Mouse (Mus musculus): ENCODE data around the gene Gse1. TPM values are rescaled to one million over a fixed set of nuclear protein-coding genes. Genes with fewer than 3 reads are reported as not detected.

Gse1 gene
- polyA plus RNA-seq, 1 experiment from 2014 or later = 23.9 TPM

DNA sequence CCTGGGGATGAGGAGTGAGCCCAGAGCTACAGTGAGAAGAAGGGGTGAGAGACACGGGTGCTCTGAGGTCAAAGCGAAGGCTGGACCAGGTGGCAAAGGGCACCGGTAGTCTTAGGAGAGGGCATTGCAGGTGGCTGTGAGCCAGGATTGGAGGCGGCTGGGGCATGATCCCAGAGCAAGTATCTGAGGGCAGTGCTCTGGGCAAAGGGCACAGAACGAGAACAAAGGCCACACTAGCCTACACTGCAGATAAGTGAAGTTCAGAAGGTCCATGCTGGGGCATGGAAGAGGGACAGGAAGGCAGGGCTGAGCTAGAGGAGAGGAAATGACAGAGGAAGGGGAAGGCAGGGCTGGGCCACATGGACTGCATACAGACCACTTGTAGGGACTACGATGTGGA is 213.4 kb downstream of the Gse1 start:
- Histone ChIP-seq H3K27me3 (ENCODE audit: control insufficient read depth, insufficient read depth, low read length) (no peaks in the 10 kb centered on the region), H3K27ac (peak overlapping the region; percentile 28; the same call in 1 of the 2 replicates), H3K36me3 (replicated peaks; ENCODE audit: control insufficient read depth, insufficient read depth) (no peaks in the 10 kb centered on the region), H3K4me2 (replicated peaks) (no peak overlapping the region), H3K9me3 (ENCODE audit: control insufficient read depth, low read length) (no peaks in the 10 kb centered on the region), H3K9ac (0 out of 2 replicates have a peak overlapping the region, but pooled peaks have one; percentile 29), H3K4me1 (replicated peaks; ENCODE audit: control insufficient read depth, insufficient read depth, low read length) (peaks cover 46% of the 10 kb centered on the region), H3K4me3 (replicated peaks; ENCODE audit: low read length) (no peak overlapping the region)
- WGBS = 81% methylated on average over 6 of the region's 6 CpGs
- DNase-seq (ENCODE audit: low spot score) = no peak
- ATAC-seq (ENCODE audit: low FRiP score) = no peak

DNA sequence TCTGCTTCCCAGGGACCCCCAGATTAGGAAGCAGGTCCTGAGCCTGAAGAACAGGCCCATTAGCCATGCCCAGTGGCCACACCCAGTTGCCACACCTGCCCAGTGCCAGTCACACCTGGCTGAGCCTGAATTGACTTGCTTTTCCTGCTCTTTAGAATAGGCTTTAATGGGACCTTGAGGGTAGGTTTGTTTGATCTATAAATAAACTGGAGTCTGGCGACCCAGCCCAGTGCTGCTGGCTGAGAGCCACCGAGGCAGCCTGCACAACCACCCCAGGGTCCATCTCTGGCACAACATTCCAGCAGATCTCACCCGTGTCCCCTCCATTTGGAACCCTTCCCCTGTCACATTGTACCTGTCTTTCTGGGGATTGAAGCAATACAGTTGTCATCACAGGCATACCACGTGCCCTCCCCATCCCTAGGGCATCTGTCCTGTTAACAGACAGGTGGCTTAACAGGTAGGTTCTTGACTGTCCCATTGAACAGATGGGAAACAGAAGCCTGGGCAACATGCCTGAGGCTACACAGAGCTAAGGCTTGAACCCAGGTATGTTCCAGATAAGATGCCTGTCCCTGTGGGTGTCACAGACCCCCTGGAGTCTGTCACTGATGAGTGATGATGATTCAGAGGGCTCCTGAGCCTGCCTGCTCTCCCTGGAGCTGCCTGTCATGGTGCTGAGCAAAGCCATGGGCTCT is 214.2 kb downstream of the Gse1 start:
- Histone ChIP-seq H3K36me3 (replicated peaks; ENCODE audit: control insufficient read depth, insufficient read depth) (no peaks in the 10 kb centered on the region), H3K9me3 (ENCODE audit: control insufficient read depth, low read length) (no peaks in the 10 kb centered on the region), H3K27me3 (ENCODE audit: control insufficient read depth, insufficient read depth, low read length) (no peaks in the 10 kb centered on the region), H3K27ac (no peak overlapping the region), H3K4me2 (replicated peaks) (no peak overlapping the region), H3K9ac (no peak overlapping the region), H3K4me3 (replicated peaks; ENCODE audit: low read length) (no peak overlapping the region), H3K4me1 (replicated peaks; ENCODE audit: control insufficient read depth, insufficient read depth, low read length) (peaks cover 48% of the 10 kb centered on the region)
- 51% methylated on average over 4 of the region's 4 CpGs for WGBS
- DNase-seq (ENCODE audit: low spot score) (no peak), ATAC-seq (ENCODE audit: low FRiP score) (no peak)

DNA sequence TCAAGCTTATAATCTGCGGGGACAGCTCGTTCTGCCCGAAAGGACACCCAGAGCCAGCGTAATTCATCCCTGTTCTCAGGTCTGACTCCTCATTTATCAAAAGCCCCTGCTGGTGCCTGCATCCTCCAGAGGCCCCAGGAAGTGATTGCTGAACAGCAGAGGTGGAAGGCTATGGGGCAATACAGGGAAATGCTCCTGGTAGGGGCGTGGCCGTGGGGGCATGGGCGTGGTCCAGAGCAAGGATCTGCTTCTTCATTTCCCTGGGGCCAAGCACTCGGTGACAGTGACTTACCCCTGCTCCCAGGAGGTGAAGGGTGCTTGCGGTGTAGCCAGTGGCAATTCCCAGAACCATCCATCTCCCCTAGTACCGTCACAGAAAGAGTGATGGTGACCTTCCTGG is 217.0 kb downstream of the Gse1 start:
- Histone ChIP-seq H3K4me3 (replicated peaks; ENCODE audit: low read length) (no peak overlapping the region), H3K27ac (no peak overlapping the region), H3K27me3 (ENCODE audit: control insufficient read depth, insufficient read depth, low read length) (no peaks in the 10 kb centered on the region), H3K9me3 (ENCODE audit: control insufficient read depth, low read length) (no peaks in the 10 kb centered on the region), H3K36me3 (replicated peaks; ENCODE audit: control insufficient read depth, insufficient read depth) (no peaks in the 10 kb centered on the region), H3K9ac (no peak overlapping the region), H3K4me1 (replicated peaks; ENCODE audit: control insufficient read depth, insufficient read depth, low read length) (peaks cover 46% of the 10 kb centered on the region), H3K4me2 (replicated peaks) (no peak overlapping the region)
- 50% methylated on average over 10 of the region's 10 CpGs for WGBS
- ATAC-seq (ENCODE audit: low FRiP score) (no peak), DNase-seq (ENCODE audit: low spot score) (no peak)

DNA sequence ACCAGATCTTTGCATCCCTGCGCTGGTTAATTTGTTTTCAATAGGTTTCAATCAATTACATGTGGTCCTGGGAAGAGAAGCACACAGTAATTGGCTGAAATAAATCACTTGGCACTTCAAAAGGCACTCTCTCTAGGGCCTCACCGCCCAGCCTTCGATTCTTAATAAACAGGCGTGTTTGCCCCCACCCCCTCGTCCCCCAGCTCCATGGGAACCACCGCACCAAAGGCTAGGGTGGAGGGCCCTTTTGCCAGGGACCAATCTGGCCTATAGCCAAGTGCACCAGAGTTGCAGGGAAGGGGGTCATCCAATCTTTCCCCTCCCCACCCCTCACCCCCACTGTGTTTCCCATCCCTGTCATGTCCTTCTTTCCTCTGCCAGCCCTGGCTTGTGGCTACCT is 219.9 kb downstream of the Gse1 start:
- 16% methylated on average over 6 of the region's 6 CpGs for WGBS
- Histone ChIP-seq H3K4me2 (replicated peaks) (no peak overlapping the region), H3K9me3 (ENCODE audit: control insufficient read depth, low read length) (no peaks in the 10 kb centered on the region), H3K9ac (no peak overlapping the region), H3K4me3 (replicated peaks; ENCODE audit: low read length) (no peak overlapping the region), H3K27me3 (ENCODE audit: control insufficient read depth, insufficient read depth, low read length) (no peaks in the 10 kb centered on the region), H3K36me3 (replicated peaks; ENCODE audit: control insufficient read depth, insufficient read depth) (no peaks in the 10 kb centered on the region), H3K27ac (peak overlapping the region; percentile 4), H3K4me1 (replicated peaks; ENCODE audit: control insufficient read depth, insufficient read depth, low read length) (peaks cover 36% of the 10 kb centered on the region)
- no peak for DNase-seq (ENCODE audit: low spot score)
- no peak for ATAC-seq (ENCODE audit: low FRiP score)

DNA sequence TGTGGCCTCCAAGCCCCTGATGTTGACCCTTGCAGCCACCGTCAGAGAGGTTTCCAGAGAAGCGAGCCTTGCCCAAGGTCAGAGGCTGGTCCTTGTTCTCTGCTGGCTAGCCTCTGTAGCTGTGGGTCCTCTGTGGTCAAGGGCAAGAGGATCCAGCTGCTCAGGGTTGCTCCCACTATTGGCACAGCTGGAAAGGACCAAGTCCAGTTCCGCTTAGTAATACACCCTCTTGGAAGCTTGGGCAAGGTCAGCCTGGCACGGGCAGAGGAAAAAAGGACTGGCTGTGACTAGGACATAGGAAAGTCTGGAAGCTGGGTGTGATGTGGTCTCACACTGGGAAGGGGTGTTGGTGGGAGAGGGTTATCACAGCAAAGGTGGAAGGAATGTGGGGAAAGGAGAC is 220.9 kb downstream of the Gse1 start:
- H3K4me1 ChIP-seq (replicated peaks; ENCODE audit: control insufficient read depth, insufficient read depth, low read length) = peaks cover 42% of the 10 kb centered on the region
- no peaks in the 10 kb centered on the region for H3K27me3 ChIP-seq (ENCODE audit: control insufficient read depth, insufficient read depth, low read length)
- no peak for DNase-seq (ENCODE audit: low spot score)
- no peak overlapping the region for H3K4me3 ChIP-seq (replicated peaks; ENCODE audit: low read length)
- no peak overlapping the region for H3K4me2 ChIP-seq (replicated peaks)
- no peak overlapping the region for H3K9ac ChIP-seq
- no peaks in the 10 kb centered on the region for H3K36me3 ChIP-seq (replicated peaks; ENCODE audit: control insufficient read depth, insufficient read depth)
- H3K9me3 ChIP-seq (ENCODE audit: control insufficient read depth, low read length) = no peaks in the 10 kb centered on the region
- 70% methylated on average over 4 of the region's 4 CpGs for WGBS
- H3K27ac ChIP-seq = peak overlapping the region; percentile 62; the same call in 1 of the 2 replicates
- no peak for ATAC-seq (ENCODE audit: low FRiP score)

DNA sequence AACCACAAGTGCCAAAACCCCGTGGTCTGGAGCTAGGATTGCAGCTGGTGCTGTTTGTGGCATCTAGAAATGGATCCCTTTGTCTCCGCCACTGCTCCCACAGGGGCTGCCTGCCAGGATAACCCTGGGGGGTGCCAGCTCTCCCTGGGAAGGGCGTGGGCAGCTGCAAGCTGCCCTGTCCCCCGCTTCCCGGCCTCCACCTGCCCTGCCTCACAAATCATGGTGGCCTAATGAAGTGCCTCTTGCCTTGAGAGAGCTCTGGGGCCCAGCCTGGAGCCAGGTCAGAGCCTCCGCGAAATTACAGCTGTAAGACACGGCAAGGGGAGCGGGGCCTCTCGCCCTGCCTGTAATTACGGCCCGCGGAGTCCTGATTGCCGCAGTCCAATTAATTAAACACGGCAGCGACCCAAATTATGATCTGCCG is 221.4 kb downstream of the Gse1 start:
- peak; percentile 31; the same call in 1 of the 2 replicates for ATAC-seq (ENCODE audit: low FRiP score)
- Histone ChIP-seq H3K27ac (peak overlapping the region; percentile 62), H3K9ac (peak overlapping the region; percentile 34; the same call in 1 of the 2 replicates), H3K4me2 (replicated peaks) (no peak overlapping the region; the same call in 1 of the 2 replicates), H3K4me1 (replicated peaks; ENCODE audit: control insufficient read depth, insufficient read depth, low read length) (peaks cover 46% of the 10 kb centered on the region), H3K4me3 (replicated peaks; ENCODE audit: low read length) (no peak overlapping the region), H3K36me3 (replicated peaks; ENCODE audit: control insufficient read depth, insufficient read depth) (no peaks in the 10 kb centered on the region), H3K9me3 (ENCODE audit: control insufficient read depth, low read length) (no peaks in the 10 kb centered on the region), H3K27me3 (ENCODE audit: control insufficient read depth, insufficient read depth, low read length) (no peaks in the 10 kb centered on the region)
- WGBS = 8% methylated on average over 17 of the region's 17 CpGs
- DNase-seq (ENCODE audit: low spot score) = no peak

DNA sequence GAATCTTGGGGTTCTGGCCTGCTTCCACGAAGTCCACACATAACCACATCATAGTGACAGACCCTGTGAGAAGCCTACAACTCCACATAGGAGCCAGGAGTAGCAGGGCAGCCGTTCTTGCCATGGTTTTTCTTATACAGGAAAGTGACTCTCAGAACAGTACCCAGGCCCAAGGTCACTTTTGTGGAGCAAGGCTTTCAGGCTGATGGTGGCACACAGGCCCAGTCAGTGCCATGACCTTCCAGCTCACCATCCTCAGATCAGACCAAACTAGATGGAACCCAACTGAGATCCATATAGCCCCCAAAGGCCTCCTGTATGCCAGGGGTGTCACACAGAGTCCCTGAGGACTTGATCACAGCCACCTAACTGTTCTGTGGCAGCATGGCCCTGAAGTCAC is 223.9 kb downstream of the Gse1 start:
- H3K4me1 ChIP-seq (replicated peaks; ENCODE audit: control insufficient read depth, insufficient read depth, low read length) = peaks cover 64% of the 10 kb centered on the region

DNA sequence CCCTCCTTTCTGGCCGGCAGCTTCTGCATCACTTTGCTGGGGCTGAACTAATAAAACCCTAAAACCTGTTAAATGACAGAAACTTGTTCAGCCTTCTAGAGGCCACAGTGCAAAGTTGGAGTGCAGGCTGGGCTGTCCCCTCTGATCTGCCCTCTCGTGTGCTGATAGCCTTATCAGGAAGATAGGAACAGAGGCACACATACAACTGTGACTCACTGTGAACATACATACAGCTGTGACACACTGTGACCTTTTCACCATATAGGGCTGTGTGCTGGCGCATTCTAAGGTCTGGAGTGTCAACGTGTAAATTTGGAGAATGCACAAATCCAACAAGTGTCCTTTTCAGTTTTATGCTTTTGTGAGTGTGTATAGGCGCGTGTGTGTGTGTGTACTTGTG is 226.1 kb downstream of the Gse1 start:
- H3K27ac ChIP-seq = 0 out of 2 replicates have a peak overlapping the region, but pooled peaks have one; percentile 21
- H3K9ac ChIP-seq = no peak overlapping the region
- H3K9me3 ChIP-seq (ENCODE audit: control insufficient read depth, low read length) = no peaks in the 10 kb centered on the region
- no peak overlapping the region for H3K4me2 ChIP-seq (replicated peaks)
- ATAC-seq (ENCODE audit: low FRiP score) (no peak), DNase-seq (ENCODE audit: low spot score) (no peak)
- 77% methylated on average over 6 of the region's 6 CpGs for WGBS
- H3K4me3 ChIP-seq (replicated peaks; ENCODE audit: low read length) = no peak overlapping the region
- H3K36me3 ChIP-seq (replicated peaks; ENCODE audit: control insufficient read depth, insufficient read depth) = no peaks in the 10 kb centered on the region
- no peaks in the 10 kb centered on the region for H3K27me3 ChIP-seq (ENCODE audit: control insufficient read depth, insufficient read depth, low read length)
- H3K4me1 ChIP-seq (replicated peaks; ENCODE audit: control insufficient read depth, insufficient read depth, low read length) = peaks cover 54% of the 10 kb centered on the region

More for the DNA sequence above, 223.9 kb downstream of the Gse1 start:
- DNase-seq (ENCODE audit: low spot score) = no peak
- Histone ChIP-seq H3K27me3 (ENCODE audit: control insufficient read depth, insufficient read depth, low read length) (no peaks in the 10 kb centered on the region), H3K4me3 (replicated peaks; ENCODE audit: low read length) (no peak overlapping the region), H3K4me2 (replicated peaks) (no peak overlapping the region), H3K36me3 (replicated peaks; ENCODE audit: control insufficient read depth, insufficient read depth) (no peaks in the 10 kb centered on the region), H3K27ac (no peak overlapping the region), H3K9ac (no peak overlapping the region), H3K9me3 (ENCODE audit: control insufficient read depth, low read length) (no peaks in the 10 kb centered on the region)
- ATAC-seq (ENCODE audit: low FRiP score) = no peak
- 100% methylated on average over 2 of the region's 2 CpGs for WGBS

DNA sequence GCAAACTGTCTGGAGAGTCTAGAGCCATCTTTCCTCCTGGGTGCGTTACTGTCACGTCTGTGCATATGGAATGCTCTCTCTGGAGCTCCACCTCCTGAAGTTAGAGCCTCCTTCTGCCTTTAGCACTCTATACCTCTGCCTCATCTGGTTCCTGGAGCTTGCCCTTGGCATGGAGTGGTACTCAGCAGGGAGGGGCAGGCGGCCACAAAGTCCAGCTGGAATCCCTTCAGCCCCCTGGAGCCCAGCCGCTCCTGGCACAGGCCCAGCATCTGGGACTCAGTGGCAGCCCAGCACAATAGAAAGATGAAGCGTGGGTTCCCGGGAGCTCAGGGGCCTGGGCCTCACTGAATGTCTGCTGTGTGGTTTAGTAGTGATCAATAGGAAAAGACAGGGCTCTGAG is 232.1 kb downstream of the Gse1 start:
- peaks cover 58% of the 10 kb centered on the region for H3K4me1 ChIP-seq (replicated peaks; ENCODE audit: control insufficient read depth, insufficient read depth, low read length)

More for the DNA sequence above, 232.1 kb downstream of the Gse1 start:
- ATAC-seq (ENCODE audit: low FRiP score) (peak; percentile 64; the same call in 1 of the 2 replicates), DNase-seq (ENCODE audit: low spot score) (no peak)
- no peaks in the 10 kb centered on the region for H3K27me3 ChIP-seq (ENCODE audit: control insufficient read depth, insufficient read depth, low read length)
- 23% methylated on average over 6 of the region's 6 CpGs for WGBS
- H3K36me3 ChIP-seq (replicated peaks; ENCODE audit: control insufficient read depth, insufficient read depth) = no peaks in the 10 kb centered on the region
- H3K4me2 ChIP-seq (replicated peaks) = no peak overlapping the region
- no peak overlapping the region for H3K4me3 ChIP-seq (replicated peaks; ENCODE audit: low read length)
- H3K9ac ChIP-seq = no peak overlapping the region
- H3K27ac ChIP-seq = peak overlapping the region; percentile 69
- H3K9me3 ChIP-seq (ENCODE audit: control insufficient read depth, low read length) = no peaks in the 10 kb centered on the region
